Mouse (Mus musculus): Measurements from ENCODE around the gene Flvcr1. TPM values are rescaled to one million over a fixed set of nuclear protein-coding genes. Genes with fewer than 3 reads are reported as not detected.

Gene Flvcr1
- total and polyA plus RNA-seq, 2 experiments: 2.7 to 4.1 TPM

DNA sequence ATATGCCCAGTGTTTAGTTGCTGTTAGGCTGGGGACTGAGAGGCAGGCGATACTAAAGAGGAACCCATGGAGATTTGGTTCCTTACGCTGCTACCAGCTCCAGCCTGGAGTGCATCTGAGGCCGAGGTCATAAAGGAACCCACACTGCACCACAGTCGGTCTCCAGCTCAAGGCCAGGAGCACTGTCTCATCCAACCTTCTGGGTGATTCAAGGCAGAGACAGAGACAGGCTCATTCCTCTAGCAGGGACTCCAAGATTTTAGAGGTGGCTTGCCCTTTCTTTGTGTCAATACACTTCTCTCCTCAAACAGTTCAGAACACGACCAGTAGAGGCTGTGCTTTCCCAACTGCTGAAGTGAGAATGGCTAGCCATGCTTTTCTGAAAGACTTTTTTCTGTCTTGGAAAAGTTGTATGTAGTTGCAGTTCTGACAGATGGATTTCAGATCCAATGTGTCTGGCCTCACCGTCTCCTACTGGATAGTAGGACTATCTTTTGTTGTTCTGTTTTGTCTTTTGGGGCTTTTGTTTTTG, 29.5 kb downstream of the Flvcr1 start:
- H3K9ac ChIP-seq (ENCODE audit: low read depth, low read length): no peak overlapping the region
- no peaks in the 10 kb centered on the region for H3K4me1 ChIP-seq (ENCODE audit: control insufficient read depth, insufficient read depth, low read length)
- WGBS: 71% methylated on average over 6 of the region's 6 CpGs

DNA sequence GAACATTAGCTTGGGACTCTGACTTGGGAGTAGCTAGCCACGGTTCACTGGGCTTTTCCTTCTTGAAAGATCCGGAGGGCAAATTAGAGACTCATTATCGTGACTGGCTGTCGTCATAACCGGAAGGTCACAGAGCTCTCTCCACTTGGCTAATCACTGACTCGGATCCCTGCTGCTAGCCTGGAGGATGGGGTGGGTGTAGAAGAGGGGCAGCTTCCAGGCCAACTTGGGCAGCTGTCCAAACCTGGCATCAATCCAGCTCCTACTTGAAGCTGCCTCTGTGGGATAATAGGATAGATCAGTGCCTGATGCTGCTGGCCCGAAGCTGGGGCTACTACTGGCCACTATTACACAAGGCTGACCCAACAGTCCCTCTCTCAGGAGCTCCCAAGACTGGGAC, 30.4 kb downstream of the Flvcr1 start:
- H3K9ac ChIP-seq (ENCODE audit: low read depth, low read length): no peak overlapping the region
- TF ChIP-seq CTCF (IDR thresholded peaks at IDR 0.05; ENCODE audit: low read depth, low read length) (no peak), POLR2A (IDR thresholded peaks at IDR 0.05; ENCODE audit: extremely low read depth, insufficient read depth, low read length) (no peak)
- no peak for DNase-seq (ENCODE audit: extremely low read depth, low read depth, low spot score)
- WGBS: 66% methylated on average over 7 of the region's 7 CpGs
- H3K27me3 ChIP-seq (ENCODE audit: control insufficient read depth, insufficient read depth, low read length): no peaks in the 10 kb centered on the region
- H3K4me1 ChIP-seq (ENCODE audit: control insufficient read depth, insufficient read depth, low read length): no peaks in the 10 kb centered on the region
- no peak overlapping the region for H3K4me3 ChIP-seq (ENCODE audit: insufficient read depth, low read depth, low read length)
- H3K79me2 ChIP-seq (ENCODE audit: control insufficient read depth, insufficient read depth, low read length): no peaks in the 10 kb centered on the region
- no peaks in the 10 kb centered on the region for H3K36me3 ChIP-seq (ENCODE audit: control insufficient read depth, insufficient read depth, low read length)
- H3K27ac ChIP-seq (replicated peaks; ENCODE audit: insufficient read depth, low read depth, low read length): no peak overlapping the region

More for the DNA sequence above, 29.5 kb downstream of the Flvcr1 start:
- Histone ChIP-seq H3K27ac (replicated peaks; ENCODE audit: insufficient read depth, low read depth, low read length) (no peak overlapping the region), H3K79me2 (ENCODE audit: control insufficient read depth, insufficient read depth, low read length) (no peaks in the 10 kb centered on the region), H3K27me3 (ENCODE audit: control insufficient read depth, insufficient read depth, low read length) (no peaks in the 10 kb centered on the region), H3K4me3 (ENCODE audit: insufficient read depth, low read depth, low read length) (no peak overlapping the region), H3K36me3 (ENCODE audit: control insufficient read depth, insufficient read depth, low read length) (no peaks in the 10 kb centered on the region)
- TF ChIP-seq POLR2A (IDR thresholded peaks at IDR 0.05; ENCODE audit: extremely low read depth, insufficient read depth, low read length) (no peak), CTCF (IDR thresholded peaks at IDR 0.05; ENCODE audit: low read depth, low read length) (no peak)
- no peak for DNase-seq (ENCODE audit: extremely low read depth, low read depth, low spot score)

DNA sequence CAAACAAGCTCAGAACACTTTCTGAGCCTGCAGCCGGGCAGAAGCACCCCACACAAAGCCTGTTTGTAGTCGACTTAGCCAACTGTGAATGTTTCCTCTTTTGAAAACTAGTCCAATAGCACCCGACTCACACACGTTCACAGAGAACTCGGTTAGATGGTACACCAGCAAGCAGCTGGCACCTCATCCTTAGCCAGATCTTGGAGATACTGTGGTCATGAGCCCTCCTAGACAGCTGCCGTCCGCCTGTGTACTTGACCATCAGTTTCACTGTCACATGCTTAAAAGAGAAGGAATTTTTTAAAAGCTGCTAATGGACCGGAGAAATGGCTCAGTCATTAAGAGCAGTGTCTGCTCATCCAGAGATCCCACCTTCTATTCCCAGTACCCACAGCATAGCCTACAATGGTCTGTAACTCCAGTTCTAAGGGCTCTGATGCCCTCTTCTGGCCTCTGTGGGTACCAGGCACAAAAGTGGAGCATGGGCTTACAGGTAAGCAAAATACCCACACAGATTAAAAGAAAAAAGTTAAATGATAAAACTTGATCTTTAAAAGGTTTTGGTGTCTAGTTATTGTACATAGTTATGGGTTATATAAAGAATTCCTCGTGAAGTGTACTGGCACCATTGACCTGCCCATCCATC, 36.4 kb downstream of the Flvcr1 start:
- 85% methylated on average over 9 of the region's 9 CpGs for WGBS
- Histone ChIP-seq H3K36me3 (ENCODE audit: control insufficient read depth, insufficient read depth, low read length) (no peaks in the 10 kb centered on the region), H3K9ac (ENCODE audit: low read depth, low read length) (no peak overlapping the region), H3K79me2 (ENCODE audit: control insufficient read depth, insufficient read depth, low read length) (no peaks in the 10 kb centered on the region), H3K27ac (replicated peaks; ENCODE audit: insufficient read depth, low read depth, low read length) (no peak overlapping the region), H3K27me3 (ENCODE audit: control insufficient read depth, insufficient read depth, low read length) (no peaks in the 10 kb centered on the region), H3K4me3 (ENCODE audit: insufficient read depth, low read depth, low read length) (no peak overlapping the region), H3K4me1 (ENCODE audit: control insufficient read depth, insufficient read depth, low read length) (no peaks in the 10 kb centered on the region)
- no peak for DNase-seq (ENCODE audit: extremely low read depth, low read depth, low spot score)
- TF ChIP-seq POLR2A (IDR thresholded peaks at IDR 0.05; ENCODE audit: extremely low read depth, insufficient read depth, low read length) (no peak), CTCF (IDR thresholded peaks at IDR 0.05; ENCODE audit: low read depth, low read length) (peak; percentile 28; the same call in 1 of the 2 replicates)

DNA sequence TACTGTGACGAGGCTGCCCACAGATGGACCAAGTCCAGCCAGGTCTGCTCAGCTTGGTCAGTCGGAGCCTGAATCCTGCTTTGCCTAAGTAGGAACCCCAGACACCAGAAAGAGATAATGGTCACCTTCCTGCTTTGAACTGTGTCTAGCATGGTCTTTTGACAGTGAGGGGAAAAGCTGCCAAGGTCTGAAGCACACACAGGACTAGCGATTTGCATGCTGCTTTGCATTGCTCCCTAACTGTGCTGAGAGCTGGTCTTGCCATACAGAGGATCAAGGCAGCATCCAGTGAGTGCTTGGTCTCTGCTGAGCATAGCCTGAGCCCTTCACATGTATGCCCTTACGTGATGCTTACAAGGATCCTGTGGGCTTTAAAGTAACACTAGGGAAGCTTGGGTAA, 44.5 kb downstream of the Flvcr1 start:
- no peak for DNase-seq (ENCODE audit: extremely low read depth, low read depth, low spot score)

DNA sequence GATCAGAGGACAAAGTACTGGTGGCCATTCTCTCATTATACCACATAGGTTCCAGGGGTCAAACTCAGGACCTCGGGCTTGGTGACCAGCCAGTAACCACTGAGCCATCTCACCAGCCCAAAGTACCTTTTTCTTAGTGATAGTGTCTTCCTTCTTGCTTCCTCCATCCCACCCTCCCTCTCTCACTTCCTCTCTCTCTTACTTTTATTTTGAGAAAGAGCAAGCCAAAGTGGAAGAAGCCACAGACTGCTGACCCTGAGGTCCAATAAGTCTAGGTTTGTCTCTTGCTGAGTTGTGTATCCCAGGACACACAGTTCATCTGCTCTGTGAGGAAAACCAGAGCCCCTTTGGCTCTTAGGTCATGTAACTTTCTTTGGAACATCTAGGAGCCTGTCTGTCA, 45.5 kb downstream of the Flvcr1 start:
- no peak for TF ChIP-seq CTCF (IDR thresholded peaks at IDR 0.05; ENCODE audit: low read depth, low read length)
- no peak for TF ChIP-seq POLR2A (IDR thresholded peaks at IDR 0.05; ENCODE audit: extremely low read depth, insufficient read depth, low read length)
- Histone ChIP-seq H3K27me3 (ENCODE audit: control insufficient read depth, insufficient read depth, low read length) (peaks cover 11% of the 10 kb centered on the region), H3K4me1 (ENCODE audit: control insufficient read depth, insufficient read depth, low read length) (no peaks in the 10 kb centered on the region), H3K4me3 (ENCODE audit: insufficient read depth, low read depth, low read length) (no peak overlapping the region), H3K36me3 (ENCODE audit: control insufficient read depth, insufficient read depth, low read length) (no peaks in the 10 kb centered on the region), H3K27ac (replicated peaks; ENCODE audit: insufficient read depth, low read depth, low read length) (no peak overlapping the region), H3K79me2 (ENCODE audit: control insufficient read depth, insufficient read depth, low read length) (no peaks in the 10 kb centered on the region), H3K9ac (ENCODE audit: low read depth, low read length) (no peak overlapping the region)
- DNase-seq (ENCODE audit: extremely low read depth, low read depth, low spot score): no peak
- WGBS: 83% methylated on average over 1 of the region's 1 CpGs

More for the DNA sequence above, 44.5 kb downstream of the Flvcr1 start:
- Histone ChIP-seq H3K79me2 (ENCODE audit: control insufficient read depth, insufficient read depth, low read length) (no peaks in the 10 kb centered on the region), H3K27me3 (ENCODE audit: control insufficient read depth, insufficient read depth, low read length) (peaks cover 11% of the 10 kb centered on the region), H3K36me3 (ENCODE audit: control insufficient read depth, insufficient read depth, low read length) (no peaks in the 10 kb centered on the region), H3K4me1 (ENCODE audit: control insufficient read depth, insufficient read depth, low read length) (no peaks in the 10 kb centered on the region), H3K4me3 (ENCODE audit: insufficient read depth, low read depth, low read length) (no peak overlapping the region), H3K27ac (replicated peaks; ENCODE audit: insufficient read depth, low read depth, low read length) (no peak overlapping the region), H3K9ac (ENCODE audit: low read depth, low read length) (no peak overlapping the region)
- 86% methylated on average over 4 of the region's 4 CpGs for WGBS
- TF ChIP-seq CTCF (IDR thresholded peaks at IDR 0.05; ENCODE audit: low read depth, low read length): no peak
- TF ChIP-seq POLR2A (IDR thresholded peaks at IDR 0.05; ENCODE audit: extremely low read depth, insufficient read depth, low read length): no peak

DNA sequence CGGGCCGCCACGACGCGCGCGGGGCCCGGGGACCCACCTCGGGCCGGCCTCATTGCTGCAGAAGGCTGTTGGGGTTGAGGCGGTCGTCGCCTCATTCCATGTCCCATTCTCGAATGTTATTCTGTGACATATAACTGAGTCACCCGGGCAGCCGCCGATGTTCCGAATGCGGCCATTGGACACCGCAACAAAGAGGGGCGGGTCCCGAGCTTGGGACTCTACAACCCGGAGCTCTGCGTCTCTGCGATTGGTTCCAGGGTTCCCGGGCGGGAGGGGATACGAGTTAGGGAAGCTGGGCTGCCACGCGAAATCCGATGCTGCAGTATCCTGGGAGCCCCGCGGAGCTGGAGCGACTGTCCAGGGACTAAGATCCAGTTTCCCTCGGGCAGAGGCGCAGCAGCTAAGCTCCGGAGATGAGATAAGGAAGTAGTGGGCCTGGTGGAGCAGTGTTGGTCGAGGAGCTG, 46.8 kb downstream of the Flvcr1 start, which contains the start of gene Vash2:
Vash2 (minus strand) TSS at position 197 of the 464 bp plus-strand sequence.
- H3K4me1 ChIP-seq (ENCODE audit: control insufficient read depth, insufficient read depth, low read length): no peaks in the 10 kb centered on the region
- H3K27ac ChIP-seq (replicated peaks; ENCODE audit: insufficient read depth, low read depth, low read length): no peak within 1 kb of the TSS
- H3K27me3 ChIP-seq (ENCODE audit: control insufficient read depth, insufficient read depth, low read length): peaks cover 11% of the 10 kb centered on the region
- peak within 1 kb of the TSS; percentile 39 for H3K4me3 ChIP-seq (ENCODE audit: insufficient read depth, low read depth, low read length)
- WGBS: 2% methylated on average over 38 of the region's 38 CpGs
- H3K79me2 ChIP-seq (ENCODE audit: control insufficient read depth, insufficient read depth, low read length): no peaks in the 10 kb centered on the region
- TF ChIP-seq CTCF (IDR thresholded peaks at IDR 0.05; ENCODE audit: low read depth, low read length) (no peak), POLR2A (IDR thresholded peaks at IDR 0.05; ENCODE audit: extremely low read depth, insufficient read depth, low read length) (no peak)
- DNase-seq (ENCODE audit: extremely low read depth, low read depth, low spot score): no peak
- peak within 1 kb of the TSS; percentile 10; the same call in 1 of the 2 replicates for H3K9ac ChIP-seq (ENCODE audit: low read depth, low read length)
- no peaks in the 10 kb centered on the region for H3K36me3 ChIP-seq (ENCODE audit: control insufficient read depth, insufficient read depth, low read length)

Data from liver, adult 2 months (tissue).